Mouse (Mus musculus) kidney, adult 2 months (tissue): Measurements from ENCODE around the gene Atp5h. TPM values are rescaled to one million over a fixed set of nuclear protein-coding genes. Genes with fewer than 3 reads are reported as not detected.

ENCODE experiments used
- DNase-seq: peaks from one replicate; pipeline ENCODE4 v3.0.0; 2021
- H3K27ac ChIP-seq: fragments of 200-500 bp; 2 replicates; pipeline ENCODE4 v1.5.1; 2012; ENCODE audit warnings: low read depth, low read length, control low read depth, inconsistent platforms; ENCODE audit not compliant: insufficient read depth
- H3K27me3 ChIP-seq: fragments of 200-500 bp; replicated peaks from 2 replicates; pipeline ENCODE4 v1.6.1; 2012; ENCODE audit warnings: mild to moderate bottlenecking, moderate library complexity, low read length, inconsistent platforms; ENCODE audit not compliant: control insufficient read depth, insufficient read depth
- H3K36me3 ChIP-seq: fragments of 200-500 bp; 2 replicates; pipeline ENCODE4 v1.6.1; 2012; ENCODE audit warnings: mild to moderate bottlenecking, moderate library complexity, low read length, inconsistent platforms; ENCODE audit not compliant: control insufficient read depth, insufficient read depth
- H3K4me1 ChIP-seq: fragments of 200-500 bp; 2 replicates; pipeline ENCODE4 v1.6.1; 2011; ENCODE audit warnings: low read length; ENCODE audit not compliant: control insufficient read depth, insufficient read depth
- H3K4me3 ChIP-seq: fragments of 200-500 bp; 2 replicates; pipeline ENCODE4 v1.5.1; 2011; ENCODE audit warnings: mild to moderate bottlenecking, low read depth, low read length, control low read depth; ENCODE audit not compliant: insufficient read depth
- CTCF ChIP-seq: fragments of 200-500 bp; conservative IDR thresholded peaks from 2 replicates; pipeline ENCODE4 v1.5.1; 2011; ENCODE audit warnings: low read depth, mild to moderate bottlenecking, control low read depth, low read length, moderate library complexity, mixed read lengths; ENCODE audit not compliant: insufficient read depth, insufficient read length
- POLR2A ChIP-seq: fragments of 200-500 bp; IDR thresholded peaks from one replicate; pipeline ENCODE4 v1.6.1; 2011; ENCODE audit warnings: low read depth, low read length, control low read depth
- WGBS: fragments of 180-500 bp; shearing (Covaris S2); methylation state at CpG from one replicate; pipeline ENCODE4 v1.1.7; 2018; 5-methylcytosine and 5-hydroxymethylcytosine counted together
- polyA plus RNA-seq: library from polyadenylated mRNA; depleted of rRNA; stranded (reverse); fragments of >200 nt; gene quantifications from 2 replicates; pipeline ENCODE4 v1.2.3, GENCODE M21; 2012

Atp5h gene
- polyA plus RNA-seq, 1 experiment = 478 TPM

DNA sequence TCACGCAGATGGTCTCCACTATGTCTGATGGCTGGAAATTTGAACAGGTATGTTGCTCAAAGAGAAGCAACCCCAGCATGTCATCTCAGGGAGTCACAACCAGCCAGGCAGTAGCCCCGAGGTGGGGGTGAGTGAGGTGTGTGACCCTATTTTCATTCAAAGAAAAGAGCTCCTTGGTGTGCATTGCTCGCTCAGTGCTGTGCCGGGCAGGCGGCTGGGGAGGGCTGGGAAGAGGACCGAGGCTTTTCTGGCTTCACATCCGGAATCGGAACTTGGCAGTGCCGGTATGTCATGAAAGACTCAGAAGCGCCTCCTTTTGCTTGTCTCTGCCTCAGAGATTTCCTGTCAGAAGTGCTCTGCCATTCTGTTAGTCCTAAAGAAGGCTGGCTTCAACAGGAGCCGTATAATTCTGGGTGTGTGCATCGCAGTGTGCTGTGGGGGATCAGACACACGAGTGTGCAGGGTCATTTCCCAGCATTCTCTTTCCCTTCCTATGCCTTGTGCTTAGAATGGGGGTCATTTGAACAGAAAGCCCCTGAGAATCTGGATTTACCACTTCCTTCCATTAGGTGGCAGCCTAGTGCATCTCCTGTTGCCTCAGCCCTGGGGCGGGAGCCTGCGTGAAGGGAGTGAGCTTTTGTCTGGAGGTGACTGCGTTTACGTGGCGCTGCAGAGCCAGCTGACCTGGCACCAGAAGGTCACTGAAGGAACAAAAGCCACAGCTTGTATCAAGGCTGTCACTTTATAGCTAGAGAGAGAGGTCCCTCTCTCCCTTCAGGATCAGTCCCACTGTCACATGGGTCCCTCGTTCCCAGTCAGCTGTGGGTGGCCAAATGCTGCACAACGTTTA is 7.9 kb upstream of the Atp5h start:
- H3K27ac ChIP-seq = peak overlapping the region; percentile 33; the same call in 1 of the 2 replicates
- H3K4me3 ChIP-seq = peak overlapping the region; percentile 25
- H3K36me3 ChIP-seq = 0 out of 2 replicates have a peak, but pooled peaks cover 2% of the 10 kb centered on the region
- DNase-seq = peak; percentile 86
- H3K4me1 ChIP-seq = no peaks in the 10 kb centered on the region; the same call in 1 of the 2 replicates
- H3K27me3 ChIP-seq = no peaks in the 10 kb centered on the region
- TF ChIP-seq CTCF (peak; percentile 88), POLR2A (no peak)
- WGBS = 40% methylated on average over 20 of the region's 20 CpGs

DNA sequence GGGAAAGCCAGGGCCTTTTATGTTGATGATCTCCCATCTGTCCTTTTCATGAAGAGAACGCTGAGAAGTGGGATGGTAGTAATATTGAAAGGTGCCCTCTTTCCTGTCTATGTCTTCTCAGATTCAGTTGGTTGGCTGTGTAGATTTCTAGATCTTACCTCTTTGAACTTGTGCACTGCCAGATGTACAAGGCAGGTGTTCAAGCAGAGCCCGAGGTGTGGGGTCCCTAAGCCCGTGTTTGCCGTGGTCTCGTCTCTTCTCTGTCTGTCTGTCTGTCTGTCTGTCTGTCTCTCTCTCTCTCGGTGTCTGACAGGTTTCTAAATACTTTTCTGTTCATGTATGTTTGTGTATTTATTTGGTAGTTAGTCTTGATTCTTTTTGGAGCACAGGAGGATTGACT is 5.9 kb upstream of the Atp5h start:
- H3K27ac ChIP-seq = no peak overlapping the region
- no peaks in the 10 kb centered on the region for H3K27me3 ChIP-seq
- no peak overlapping the region for H3K4me3 ChIP-seq
- WGBS = 80% methylated on average over 6 of the region's 6 CpGs
- no peak for TF ChIP-seq POLR2A
- TF ChIP-seq CTCF = no peak
- peaks cover 7% of the 10 kb centered on the region for H3K4me1 ChIP-seq
- DNase-seq = no peak
- H3K36me3 ChIP-seq = 0 out of 2 replicates have a peak, but pooled peaks cover 2% of the 10 kb centered on the region

DNA sequence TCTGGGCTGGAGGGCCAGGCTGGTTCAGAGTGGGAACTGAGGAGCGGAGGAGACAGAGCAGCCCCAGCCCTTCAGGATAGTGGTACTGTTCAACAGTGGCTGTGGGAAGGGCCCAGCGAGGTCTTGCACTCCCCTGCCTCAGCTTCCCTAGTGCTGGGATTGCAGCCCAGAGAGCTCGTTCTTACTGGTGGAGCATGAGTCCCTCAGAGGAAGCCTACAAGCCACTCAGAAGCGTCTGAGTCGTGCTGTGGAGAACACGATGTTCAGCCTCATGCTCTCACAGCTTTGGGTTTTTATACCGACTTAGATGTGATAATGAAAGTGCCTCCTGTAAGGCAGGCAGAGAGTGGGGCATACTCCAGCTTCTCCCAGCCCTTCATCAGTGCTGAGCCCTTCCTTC is 4.9 kb upstream of the Atp5h start:
- WGBS = 87% methylated on average over 7 of the region's 7 CpGs

DNA sequence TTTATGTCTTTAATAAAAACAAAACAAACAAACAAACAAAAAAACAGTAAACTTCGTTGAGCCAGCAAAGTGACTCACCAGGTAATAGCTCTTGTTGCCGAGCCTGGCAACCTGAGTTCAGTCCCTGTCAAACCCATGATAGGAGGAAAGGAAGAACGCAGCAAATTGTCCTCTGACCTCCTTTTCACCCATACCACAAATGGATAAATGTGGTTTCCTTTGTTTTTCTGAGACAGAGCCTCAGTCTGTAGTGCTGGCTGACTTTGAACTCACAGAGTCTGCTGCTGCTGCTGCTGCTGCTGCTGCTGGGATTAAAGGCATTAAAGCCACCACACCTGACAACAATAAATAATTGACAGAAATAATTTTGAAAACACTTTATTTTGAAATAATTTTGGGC is 3.3 kb upstream of the Atp5h start:
- Histone ChIP-seq H3K27me3 (no peaks in the 10 kb centered on the region), H3K27ac (no peak overlapping the region), H3K36me3 (no peaks in the 10 kb centered on the region), H3K4me3 (no peak overlapping the region), H3K4me1 (peaks cover 15% of the 10 kb centered on the region)
- TF ChIP-seq POLR2A (no peak), CTCF (no peak)
- DNase-seq = no peak
- 89% methylated on average over 3 of the region's 3 CpGs for WGBS

More for the DNA sequence above, 4.9 kb upstream of the Atp5h start:
- no peak for TF ChIP-seq POLR2A
- TF ChIP-seq CTCF = no peak
- Histone ChIP-seq H3K27ac (no peak overlapping the region), H3K36me3 (no peaks in the 10 kb centered on the region), H3K4me3 (no peak overlapping the region), H3K4me1 (peaks cover 7% of the 10 kb centered on the region), H3K27me3 (no peaks in the 10 kb centered on the region)
- no peak for DNase-seq

DNA sequence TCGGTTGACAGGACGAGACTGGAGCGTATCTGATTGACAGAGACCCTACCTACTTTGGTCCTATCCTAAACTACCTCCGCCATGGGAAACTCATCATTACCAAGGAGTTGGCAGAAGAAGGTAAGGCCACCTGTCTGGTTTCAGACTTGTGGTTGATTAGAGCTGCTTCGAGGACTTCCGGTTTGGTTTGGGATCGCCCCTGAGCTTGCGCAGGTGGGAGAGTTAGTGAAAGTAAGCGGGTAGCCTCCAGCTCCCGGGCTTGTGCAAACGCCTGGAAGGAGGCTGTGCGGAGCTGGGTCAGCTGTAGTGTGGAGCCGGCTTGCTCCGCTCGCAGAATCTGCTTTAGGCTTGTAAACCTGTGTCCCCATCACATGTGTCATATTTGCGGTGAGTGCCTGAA is 2.2 kb upstream of the Atp5h start:
- Histone ChIP-seq H3K4me1 (peaks cover 15% of the 10 kb centered on the region), H3K27ac (no peak overlapping the region), H3K36me3 (no peaks in the 10 kb centered on the region), H3K4me3 (no peak overlapping the region), H3K27me3 (no peaks in the 10 kb centered on the region)
- WGBS = 85% methylated on average over 16 of the region's 16 CpGs
- TF ChIP-seq CTCF (no peak), POLR2A (no peak)
- no peak for DNase-seq

DNA sequence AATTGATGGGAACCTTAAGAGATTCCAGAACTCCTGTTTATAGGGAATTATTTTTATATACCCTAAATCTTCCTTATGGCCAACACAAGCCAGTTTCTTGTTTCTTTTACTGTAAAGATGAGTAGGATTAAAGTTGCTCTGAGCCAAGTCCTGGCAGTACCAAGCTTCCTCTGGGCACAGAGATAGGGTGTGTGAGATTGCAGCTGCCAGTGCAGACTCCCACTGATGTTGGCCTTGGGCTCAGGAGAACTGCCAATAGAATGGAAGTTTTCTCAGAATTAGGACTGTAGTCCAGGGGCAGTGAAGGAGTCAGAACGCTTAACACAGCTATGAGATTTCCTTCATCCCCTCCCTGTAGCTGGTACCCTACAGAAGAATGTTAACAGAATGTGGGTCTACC is 1.6 kb upstream of the Atp5h start:
- peak; percentile 43 for DNase-seq
- 26% methylated on average over 1 of the region's 1 CpGs for WGBS
- H3K4me1 ChIP-seq = peaks cover 15% of the 10 kb centered on the region
- no peak overlapping the region for H3K27ac ChIP-seq
- 0 out of 2 replicates have a peak overlapping the region, but pooled peaks have one; percentile 7 for H3K4me3 ChIP-seq
- no peaks in the 10 kb centered on the region for H3K36me3 ChIP-seq
- no peak for TF ChIP-seq CTCF
- TF ChIP-seq POLR2A = no peak
- no peaks in the 10 kb centered on the region for H3K27me3 ChIP-seq

DNA sequence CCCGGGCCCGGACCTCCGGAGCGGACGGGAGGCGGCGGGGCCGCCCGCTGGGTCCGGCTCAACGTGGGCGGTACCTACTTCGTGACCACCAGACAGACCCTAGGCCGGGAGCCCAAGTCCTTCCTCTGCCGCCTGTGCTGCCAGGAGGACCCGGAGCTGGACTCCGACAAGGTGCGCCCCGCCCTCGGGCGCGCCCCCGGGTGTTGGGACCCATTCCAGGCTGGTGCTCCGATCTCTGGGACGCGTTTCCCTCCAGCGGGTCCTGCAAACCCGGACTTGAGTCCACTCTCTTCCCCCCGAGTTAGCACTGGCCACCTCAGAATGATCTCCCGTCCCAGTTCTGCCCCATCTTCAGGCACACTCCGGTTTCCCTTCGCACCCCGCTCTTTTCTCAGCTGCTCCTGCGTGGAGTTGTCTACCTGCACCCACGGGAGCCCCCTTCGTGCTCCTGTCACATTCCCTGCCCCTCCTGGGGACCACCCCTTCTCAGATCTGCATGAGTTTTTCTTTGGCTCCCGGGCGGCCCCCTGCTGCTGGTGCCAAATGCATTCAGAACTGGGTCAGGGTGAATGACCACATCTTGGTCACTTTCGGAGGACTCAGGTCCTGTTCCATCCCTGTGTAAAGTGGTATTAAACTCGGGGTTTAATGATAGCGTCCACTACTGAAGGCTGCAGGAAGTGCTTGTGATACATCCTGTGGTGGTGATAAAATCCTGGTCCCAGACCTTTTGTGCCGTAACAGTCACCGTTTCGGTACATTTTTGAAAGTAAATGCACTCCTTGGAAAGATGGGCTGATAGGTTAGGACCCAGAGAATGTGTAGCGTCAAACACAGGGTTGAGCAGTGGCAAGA is 801 bp upstream of the Atp5h start:
- Histone ChIP-seq H3K27ac (peak overlapping the region; percentile 70), H3K4me1 (peaks cover 15% of the 10 kb centered on the region), H3K36me3 (peaks cover 3% of the 10 kb centered on the region; the same call in 1 of the 2 replicates), H3K27me3 (no peaks in the 10 kb centered on the region), H3K4me3 (peak overlapping the region; percentile 98)
- peak; percentile 72 for DNase-seq
- WGBS = 1% methylated on average over 45 of the region's 45 CpGs
- TF ChIP-seq POLR2A = no peak
- TF ChIP-seq CTCF = no peak
